Mouse (Mus musculus): ENCODE measurements around the gene Gpank1. TPM values are rescaled to one million over a fixed set of nuclear protein-coding genes. Genes with fewer than 3 reads are reported as not detected.

Gene Gpank1
- total and polyA plus RNA-seq, 3 experiments = 40.4 to 44.7 TPM; not detected in 1

DNA sequence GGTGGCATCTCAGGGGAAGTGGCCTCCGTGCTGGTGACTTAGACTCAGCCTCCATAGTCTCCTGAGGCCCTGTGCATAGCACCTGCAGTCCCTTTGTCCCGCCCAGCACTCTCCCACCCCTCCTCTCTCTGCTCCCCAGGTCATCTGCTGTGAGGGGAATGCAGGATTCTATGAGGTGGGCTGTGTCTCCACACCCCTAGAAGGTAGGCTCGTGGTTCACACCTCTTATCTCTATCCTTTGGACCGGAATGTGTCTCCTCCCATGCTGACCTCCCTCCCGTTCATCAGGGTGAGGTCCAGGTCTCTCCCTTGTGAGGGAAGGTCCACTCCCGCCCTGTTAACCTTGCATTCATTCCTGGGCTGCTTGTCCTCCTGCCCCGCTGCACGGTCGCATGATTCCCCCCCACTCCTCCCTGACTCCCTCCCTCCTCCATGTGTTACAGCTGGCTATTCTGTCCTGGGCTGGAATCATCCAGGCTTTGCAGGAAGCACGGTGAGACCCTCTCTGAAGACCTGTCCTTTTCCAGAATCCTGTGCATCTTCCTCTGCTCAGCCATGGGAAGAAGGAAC lies 21.0 kb upstream of the Gpank1 start:
- Histone ChIP-seq H3K9ac (ENCODE audit: control insufficient read depth, low read depth, low read length, poor library complexity, severe bottlenecking) (no peak overlapping the region), H3K36me3 (ENCODE audit: control insufficient read depth in 1 of 2, insufficient read depth in 2 of 2, low read length in 2 of 2) (peaks cover 0 to 25% of the 10 kb centered on the region in 2 experiments), H3K27me3 (ENCODE audit: control insufficient read depth in 1 of 2, insufficient read depth in 2 of 2, low read length in 2 of 2) (no peaks in the 10 kb centered on the region), H3K4me1 (ENCODE audit: control insufficient read depth in 1 of 2, insufficient read depth in 2 of 2, low read length in 2 of 2) (peaks cover 20 to 33% of the 10 kb centered on the region in 2 experiments), H3K79me2 (ENCODE audit: control insufficient read depth, insufficient read depth, low read length, poor library complexity) (no peaks in the 10 kb centered on the region), H3K9me3 (replicated peaks; ENCODE audit: insufficient read depth, low read length) (no peaks in the 10 kb centered on the region), H3K27ac (ENCODE audit: control insufficient read depth, low read depth, low read length) (no peak overlapping the region), H3K4me3 (ENCODE audit: control insufficient read depth in 1 of 2, insufficient read depth in 1 of 2, low read depth in 2 of 2, low read length in 2 of 2) (no peak overlapping the region)
- no peak for TF ChIP-seq TCF12 (IDR thresholded peaks at IDR 0.05; ENCODE audit: low read depth, low read length)
- TF ChIP-seq ZC3H11A (IDR thresholded peaks at IDR 0.05; ENCODE audit: low read depth, low read length) = no peak
- TF ChIP-seq GATA1 (IDR thresholded peaks at IDR 0.05; ENCODE audit: low read depth, low read length) = no peak
- TF ChIP-seq MAZ (IDR thresholded peaks at IDR 0.05; ENCODE audit: low read depth, low read length) = no peak
- TF ChIP-seq BHLHE40 (IDR thresholded peaks at IDR 0.05; ENCODE audit: borderline replicate concordance, low read depth, low read length) = no peak
- no peak for TF ChIP-seq MEF2A (IDR thresholded peaks at IDR 0.05; ENCODE audit: extremely low read depth, insufficient replicate concordance, low read depth, low read length, poor library complexity, severe bottlenecking)
- TF ChIP-seq POLR2A (IDR thresholded peaks at IDR 0.05; ENCODE audit: control insufficient read depth in 1 of 2, insufficient read depth in 1 of 2, low read depth in 1 of 2, low read length in 2 of 2, poor library complexity in 1 of 2) = no peak
- no peak for TF ChIP-seq NRF1 (IDR thresholded peaks at IDR 0.05; ENCODE audit: insufficient read depth, low read depth, low read length, poor library complexity, severe bottlenecking)
- no peak for TF ChIP-seq ZMIZ1 (IDR thresholded peaks at IDR 0.05; ENCODE audit: low read depth, low read length)
- no peak for TF ChIP-seq HCFC1 (IDR thresholded peaks at IDR 0.05; ENCODE audit: low read depth, low read length)
- TF ChIP-seq MXI1 (IDR thresholded peaks at IDR 0.05; ENCODE audit: low read depth, low read length) = no peak
- no peak for TF ChIP-seq EP300 (IDR thresholded peaks at IDR 0.05; ENCODE audit: low read depth in 1 of 2, low read length in 2 of 2)
- no peak for TF ChIP-seq ELF1 (IDR thresholded peaks at IDR 0.05; ENCODE audit: low read depth, low read length)
- DNase-seq (ENCODE audit: low read depth, low spot score) = no peak

DNA sequence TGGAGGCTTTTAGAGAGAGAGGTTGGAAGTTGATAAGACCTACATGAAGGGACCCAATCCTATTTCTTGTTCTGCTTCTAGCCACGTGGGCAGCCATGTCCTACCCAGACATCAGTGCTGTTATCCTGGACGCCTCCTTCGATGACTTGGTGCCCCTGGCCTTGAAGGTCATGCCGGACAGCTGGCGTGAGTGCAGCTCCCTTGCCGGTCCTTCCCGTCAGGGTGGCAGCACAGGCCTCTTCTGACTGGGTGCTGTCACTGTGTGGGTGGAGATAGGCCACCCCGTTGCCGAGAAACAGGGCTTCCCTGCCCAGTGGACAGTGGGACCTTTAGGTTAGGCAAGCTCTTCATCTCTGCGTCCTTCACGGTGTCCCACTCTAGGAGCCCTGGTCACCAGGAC lies 20.1 kb upstream of the Gpank1 start:
- Histone ChIP-seq H3K36me3 (ENCODE audit: control insufficient read depth in 1 of 2, insufficient read depth in 2 of 2, low read length in 2 of 2) (peaks cover 0 to 31% of the 10 kb centered on the region in 2 experiments), H3K27ac (ENCODE audit: control insufficient read depth, low read depth, low read length) (no peak overlapping the region)

More for the DNA sequence above, 20.1 kb upstream of the Gpank1 start:
- DNase-seq (ENCODE audit: low read depth, low spot score) = no peak
- Histone ChIP-seq H3K79me2 (ENCODE audit: control insufficient read depth, insufficient read depth, low read length, poor library complexity) (no peaks in the 10 kb centered on the region), H3K9ac (ENCODE audit: control insufficient read depth, low read depth, low read length, poor library complexity, severe bottlenecking) (no peak overlapping the region), H3K4me1 (ENCODE audit: control insufficient read depth in 1 of 2, insufficient read depth in 2 of 2, low read length in 2 of 2) (peaks cover 22 to 36% of the 10 kb centered on the region in 2 experiments), H3K4me3 (ENCODE audit: control insufficient read depth in 1 of 2, insufficient read depth in 1 of 2, low read depth in 2 of 2, low read length in 2 of 2) (no peak overlapping the region), H3K27me3 (ENCODE audit: control insufficient read depth in 1 of 2, insufficient read depth in 2 of 2, low read length in 2 of 2) (no peaks in the 10 kb centered on the region), H3K9me3 (replicated peaks; ENCODE audit: insufficient read depth, low read length) (no peaks in the 10 kb centered on the region)
- TF ChIP-seq ZMIZ1 (IDR thresholded peaks at IDR 0.05; ENCODE audit: low read depth, low read length) (no peak), USF2 (IDR thresholded peaks at IDR 0.05; ENCODE audit: borderline replicate concordance in 1 of 2, insufficient read depth in 1 of 2, low read depth in 1 of 2, low read length in 2 of 2) (no peak), KAT2A (conservative IDR thresholded peaks at IDR 0.05; ENCODE audit: low read depth, low read length) (no peak), GATA1 (IDR thresholded peaks at IDR 0.05; ENCODE audit: low read depth, low read length) (no peak), UBTF (IDR thresholded peaks at IDR 0.05; ENCODE audit: borderline replicate concordance, insufficient read depth, low read depth, low read length) (no peak), MAFK (IDR thresholded peaks at IDR 0.05; ENCODE audit: borderline replicate concordance, low read depth, low read length) (no peak), TCF12 (IDR thresholded peaks at IDR 0.05; ENCODE audit: low read depth, low read length) (no peak), USF1 (IDR thresholded peaks at IDR 0.05; ENCODE audit: low read depth, low read length) (no peak), POLR2AphosphoS2 (IDR thresholded peaks at IDR 0.05; ENCODE audit: low read length) (no peak), TAL1 (IDR thresholded peaks at IDR 0.05; ENCODE audit: low read length) (no peak), MXI1 (IDR thresholded peaks at IDR 0.05; ENCODE audit: low read depth, low read length) (no peak), E2F4 (IDR thresholded peaks at IDR 0.05; ENCODE audit: borderline replicate concordance, low read depth, low read length) (no peak), CHD1 (IDR thresholded peaks at IDR 0.05; ENCODE audit: low read depth, low read length) (no peak), EP300 (IDR thresholded peaks at IDR 0.05; ENCODE audit: low read depth in 1 of 2, low read length in 2 of 2) (no peak), JUND (IDR thresholded peaks at IDR 0.05; ENCODE audit: low read depth, low read length) (no peak), BHLHE40 (IDR thresholded peaks at IDR 0.05; ENCODE audit: borderline replicate concordance, low read depth, low read length) (no peak), MEF2A (IDR thresholded peaks at IDR 0.05; ENCODE audit: extremely low read depth, insufficient replicate concordance, low read depth, low read length, poor library complexity, severe bottlenecking) (no peak), ZKSCAN1 (IDR thresholded peaks at IDR 0.05; ENCODE audit: low read depth, low read length) (no peak)
